Mouse (Mus musculus) central nervous system, embryonic 14 days (tissue): Measurements from ENCODE around the gene Ly6g6e. TPM values are rescaled to one million over a fixed set of nuclear protein-coding genes. Genes with fewer than 3 reads are reported as not detected.

Experiments
- polyA plus RNA-seq: library from polyadenylated mRNA; depleted of rRNA; stranded (reverse); fragments of >200 nt; gene quantifications from 2 replicates; pipeline ENCODE4 v1.2.3, GENCODE M21; 2012; rRNA removed

Ly6g6e gene
- 3.0 and 7.1 TPM in 2 replicates for polyA plus RNA-seq

DNA sequence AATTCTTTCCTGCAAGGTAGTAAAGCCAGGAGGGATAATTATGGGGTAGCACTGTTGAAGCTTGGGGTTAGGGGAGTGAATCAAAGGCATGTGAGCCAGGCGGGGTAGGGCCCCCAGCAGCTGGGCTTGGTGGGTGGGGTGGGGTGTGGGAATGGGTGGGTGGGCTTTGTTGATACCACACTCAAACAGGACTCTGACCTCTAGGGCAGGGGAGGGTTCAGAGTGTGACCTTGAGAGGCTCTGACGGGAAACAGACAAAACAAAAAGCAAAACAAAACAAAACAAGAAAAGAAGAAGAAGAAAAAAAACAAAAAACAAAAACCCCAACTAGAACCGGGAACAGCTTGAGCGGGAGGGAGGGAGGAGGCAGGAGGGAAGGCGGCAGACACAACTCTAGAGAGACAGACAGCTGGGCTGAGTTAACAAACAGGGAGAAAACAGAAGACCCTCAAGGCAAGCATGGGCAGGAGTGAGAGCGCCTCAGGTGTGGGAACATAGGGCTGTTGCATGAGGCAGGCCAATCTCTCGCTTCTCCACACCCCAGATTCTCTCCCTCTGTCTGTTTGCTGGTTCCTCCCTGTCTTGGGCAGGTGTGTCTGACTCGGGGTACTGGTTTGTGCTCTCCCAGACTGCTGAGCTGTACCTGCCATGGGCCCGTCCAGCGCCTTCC is at the start of gene Ly6g6e:
Ly6g6e (plus strand) TSS at position 396 of the 670 bp plus-strand sequence.

DNA sequence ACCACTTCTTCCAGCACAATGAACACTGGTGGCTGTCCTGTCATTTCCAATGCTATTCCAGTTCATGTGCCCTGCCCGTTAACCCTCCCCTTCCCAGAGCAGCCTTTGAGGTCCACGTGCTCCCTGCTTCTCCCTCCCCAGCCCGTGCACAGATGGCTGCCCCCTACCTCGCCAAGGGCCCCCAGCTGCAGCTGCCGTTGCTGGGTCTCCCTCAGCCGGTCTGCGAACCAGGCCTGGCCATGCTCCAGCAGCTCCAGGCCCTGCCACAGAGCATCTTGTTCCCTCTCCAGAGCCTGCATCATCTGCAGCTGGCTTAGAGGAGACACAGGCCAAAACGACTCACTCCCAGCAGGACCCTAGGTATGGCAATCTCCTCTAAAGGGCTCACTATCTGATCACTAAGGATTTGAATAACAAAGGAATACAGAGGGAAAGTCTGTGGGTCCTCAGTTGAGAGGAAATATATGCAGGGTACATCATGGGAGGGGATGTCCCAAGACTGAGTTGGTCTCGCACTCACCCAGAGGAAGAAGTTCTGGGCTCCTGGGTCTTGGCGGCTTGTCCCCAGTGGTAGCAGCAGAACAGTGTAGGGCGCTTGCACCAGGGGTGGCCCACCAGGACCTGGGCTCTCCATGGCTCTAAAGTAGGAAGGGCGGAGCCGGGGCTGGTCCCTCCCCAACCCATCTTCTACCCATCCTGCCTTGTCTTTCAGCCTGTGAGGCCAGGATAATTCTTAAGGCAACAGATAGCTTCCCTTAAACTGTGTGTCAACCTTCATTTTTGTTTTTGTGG is 49.2 kb upstream of the Ly6g6e start, which contains the start of gene Sapcd1:
Sapcd1 (minus strand) TSS at position 740 of the 792 bp plus-strand sequence.

DNA sequence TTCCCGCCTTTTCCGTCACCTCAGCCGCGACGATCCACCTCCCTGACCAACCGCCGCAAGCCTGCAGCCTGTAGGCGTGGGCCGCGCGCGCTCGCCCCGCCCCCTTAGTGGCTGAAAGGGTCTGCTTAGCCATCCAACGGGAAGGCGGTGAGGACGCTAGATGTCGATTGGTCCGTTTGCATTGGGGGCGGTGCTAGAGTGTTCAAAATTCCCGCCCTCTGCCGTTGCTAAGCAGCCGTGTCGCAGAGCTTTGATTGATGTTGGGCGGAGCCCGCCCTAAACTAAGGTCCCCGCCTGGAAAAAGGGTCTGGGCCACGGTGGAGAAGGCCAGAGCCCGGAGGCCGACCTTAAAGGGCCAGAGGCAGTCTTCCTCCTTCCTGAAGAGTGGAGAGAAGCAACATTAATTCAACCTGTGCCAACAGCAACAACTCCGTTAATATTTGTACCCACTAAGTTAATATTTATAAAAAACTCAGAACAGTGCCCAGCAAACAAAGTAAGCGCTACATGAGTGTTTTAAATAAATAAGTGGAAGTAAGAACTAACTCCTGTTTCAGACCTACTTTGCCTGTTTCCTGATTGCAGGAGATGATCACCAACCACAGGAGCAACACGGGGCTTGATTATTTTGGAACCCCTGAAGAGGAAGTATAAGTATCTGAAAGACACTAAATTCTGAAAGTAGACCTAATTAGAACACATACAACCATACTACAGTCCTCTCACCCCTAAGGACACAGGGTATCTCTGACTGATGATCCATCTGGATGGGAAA is 29.8 kb upstream of the Ly6g6e start, which contains the start of gene Msh5:
Msh5 (minus strand) TSS at position 65 of the 775 bp plus-strand sequence.

DNA sequence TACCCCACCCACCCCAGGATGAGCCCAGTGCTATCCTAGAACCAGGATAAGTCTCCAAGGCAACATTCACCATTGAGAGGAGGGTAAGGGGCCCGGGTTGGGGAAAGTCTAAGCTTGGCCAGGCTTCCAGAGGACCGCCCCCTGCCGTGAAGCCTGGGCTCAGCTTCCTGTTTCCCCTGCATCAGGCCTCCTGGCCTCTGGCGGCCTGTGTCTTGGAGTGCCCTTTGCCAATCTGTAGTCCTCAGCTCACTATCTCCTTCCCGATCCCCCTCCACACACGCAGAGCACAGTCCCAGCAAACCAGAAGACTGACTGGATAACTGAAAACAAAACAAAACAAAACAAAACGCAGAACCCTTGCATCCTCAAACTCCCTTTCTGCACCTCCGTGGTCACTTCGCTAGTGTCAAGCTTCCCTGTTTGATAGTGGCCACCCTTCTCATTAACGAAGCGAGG is 27.1 kb upstream of the Ly6g6e start, which contains the start of gene Clic1:
Clic1 (plus strand) TSS at position 406 of the 456 bp plus-strand sequence.

GRCm38 (mm10) chr17:35058911-35059892 is 17.5 kb upstream of the Ly6g6e start, which contains the start of gene Ddah2:
TSS of gene Ddah2 (plus strand) at chr17:35059035.

GRCm38 (mm10) chr17:35064951-35065947 is 11.5 kb upstream of the Ly6g6e start, which contains the start of gene Ly6g6c:
TSS of gene Ly6g6c (plus strand) at chr17:35065388.

DNA sequence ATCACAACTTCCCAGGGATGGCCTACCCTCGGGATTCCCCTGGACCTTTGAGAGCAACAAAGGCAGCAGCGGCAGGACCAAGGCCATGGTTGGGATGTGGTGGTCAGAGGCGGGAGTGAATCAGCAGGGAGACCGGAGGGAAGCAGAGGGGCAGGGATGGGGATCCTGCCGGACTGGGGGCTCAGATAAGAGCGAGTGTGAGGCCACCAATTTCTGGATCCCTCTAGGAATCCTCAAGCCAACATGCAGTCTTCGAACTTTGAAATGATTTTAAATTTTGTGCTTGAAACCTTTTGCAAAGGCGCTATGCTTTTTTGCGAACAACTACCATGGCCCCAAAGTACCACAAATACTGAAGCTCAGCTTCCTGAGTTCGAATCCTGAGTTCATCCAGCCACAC is 10.6 kb upstream of the Ly6g6e start, which contains the start of gene Mpig6b:
Mpig6b (minus strand) TSS at position 101 of the 400 bp plus-strand sequence.

DNA sequence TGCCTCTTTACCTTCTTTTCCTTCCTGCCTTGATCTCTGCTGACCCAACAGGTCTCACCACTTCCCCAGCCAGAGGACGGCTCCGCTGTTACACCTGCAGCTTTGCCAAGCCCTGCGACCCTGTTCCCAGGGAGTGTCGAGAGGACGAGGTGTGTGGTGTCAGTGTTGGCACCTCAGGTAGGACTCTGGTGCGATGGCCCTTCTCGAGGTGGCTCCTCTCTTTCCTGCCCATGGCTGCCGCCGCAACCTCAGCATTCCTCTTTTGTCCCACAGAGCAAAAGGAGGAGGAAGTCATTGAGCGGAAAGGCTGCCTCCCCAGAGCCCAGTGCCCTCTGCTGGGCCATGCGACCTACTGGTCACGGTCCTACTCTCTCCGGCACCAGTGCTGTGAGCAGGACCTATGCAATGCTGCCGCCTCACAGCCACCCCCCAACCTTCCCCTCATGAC is 1.1 kb downstream of the Ly6g6e start, which contains the start of gene Ly6g6d:
Ly6g6d (minus strand) TSS at position 280 of the 448 bp plus-strand sequence.

GRCm38 (mm10) chr17:35085208-35085865 is 8.6 kb downstream of the Ly6g6e start, which contains the start of gene Ly6g6f:
TSS of gene Ly6g6f (minus strand) at chr17:35085610.

GRCm38 (mm10) chr17:35088825-35089644 is 12.3 kb downstream of the Ly6g6e start, which contains the start of gene Abhd16a:
TSS of gene Abhd16a (plus strand) at chr17:35089263.

DNA sequence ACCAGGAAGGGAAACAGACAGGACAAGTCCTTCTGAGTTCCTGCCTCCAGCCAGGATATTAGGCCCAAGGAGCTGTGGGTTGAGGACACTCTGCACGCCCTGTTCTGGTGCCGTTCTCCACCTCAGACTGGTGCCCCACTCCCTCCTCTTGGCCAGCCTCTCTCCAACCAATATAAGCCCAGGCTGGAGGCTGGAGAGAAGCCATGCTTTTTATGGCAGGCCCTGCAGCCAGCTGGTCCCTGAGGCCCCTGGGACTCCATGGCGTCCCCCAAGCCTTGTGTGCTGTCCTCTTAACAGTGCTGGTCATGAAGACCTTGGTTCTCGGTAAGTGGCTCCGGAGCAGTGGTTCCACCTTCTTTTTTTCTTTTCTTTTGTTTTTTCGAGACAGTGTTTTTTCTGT is 31.4 kb downstream of the Ly6g6e start, which contains the start of gene Ly6g5c:
Ly6g5c (plus strand) TSS at position 183 of the 400 bp plus-strand sequence.

DNA sequence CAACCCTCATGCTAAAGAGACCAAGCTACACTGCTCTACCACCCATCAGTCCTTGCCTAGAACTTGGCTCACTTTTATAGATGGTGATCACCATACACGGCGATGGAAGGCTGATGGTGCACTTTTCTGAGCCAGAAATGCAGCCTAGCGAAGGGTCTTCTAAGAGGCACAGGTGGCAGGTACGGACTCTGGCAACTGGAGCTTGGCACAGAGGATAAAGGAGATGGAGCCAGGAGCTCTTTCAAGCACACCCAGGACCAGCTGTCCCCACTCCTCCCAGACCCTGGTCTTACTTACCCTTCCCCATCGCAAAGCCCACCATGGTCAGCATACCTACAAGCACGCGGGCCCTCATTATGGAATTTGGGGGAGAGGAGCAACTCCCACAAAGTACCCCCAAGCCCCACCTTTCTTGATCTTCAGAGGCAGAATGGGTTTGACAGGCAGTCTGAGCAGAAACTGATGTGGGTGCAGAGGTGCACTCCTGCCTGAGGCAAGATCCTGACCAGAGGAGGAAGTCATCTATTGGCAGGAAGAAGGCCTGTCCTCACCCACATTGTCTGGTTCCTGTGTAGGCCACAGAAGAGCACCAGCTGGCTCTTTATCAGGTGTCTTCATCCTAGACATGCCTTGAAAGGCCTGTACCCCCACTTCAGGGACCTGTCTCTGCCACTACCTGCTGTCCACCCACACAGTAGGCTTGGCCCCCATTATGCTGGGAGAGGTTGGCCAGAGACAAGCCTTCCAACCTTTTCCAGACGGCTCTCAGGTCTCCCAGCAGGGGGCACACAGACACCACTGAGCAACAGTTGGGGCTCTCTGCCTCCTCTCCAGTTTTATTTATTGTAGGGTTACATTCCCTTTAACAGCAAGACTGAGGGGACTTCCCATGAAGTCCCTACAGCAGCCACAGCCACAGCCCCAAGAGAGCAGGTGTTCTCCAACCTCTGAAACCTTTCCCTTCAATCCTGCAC is 38.6 kb downstream of the Ly6g6e start, which contains the start of gene Ly6g5b:
Ly6g5b (minus strand) TSS at position 383 of the 974 bp plus-strand sequence.

GRCm38 (mm10) chr17:35121143-35121799 is 44.6 kb downstream of the Ly6g6e start, which contains the start of gene Gpank1:
TSS of gene Gpank1 (plus strand) at chr17:35121455.

DNA sequence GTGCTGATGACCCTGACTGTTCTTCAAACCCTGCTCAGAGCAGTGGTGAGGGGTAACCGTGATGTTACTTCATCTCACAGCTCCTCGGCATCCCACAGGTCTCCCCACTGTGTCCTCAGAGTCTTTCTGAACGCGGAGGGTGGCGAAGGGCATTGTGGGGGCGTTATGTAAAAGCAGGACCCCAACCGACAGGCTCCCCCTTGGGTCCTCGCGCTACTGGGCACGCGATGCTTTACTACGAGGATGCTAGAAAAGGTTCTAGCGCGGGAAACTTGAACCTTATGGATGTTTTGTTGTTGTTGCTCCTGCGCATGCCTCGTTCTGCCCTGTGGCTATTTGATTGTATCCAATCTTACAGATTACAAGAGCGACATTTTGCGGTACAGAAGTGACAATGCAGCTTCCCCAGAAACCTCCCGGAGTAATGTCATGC is 45.2 kb downstream of the Ly6g6e start, which contains the start of gene Csnk2b:
Csnk2b (minus strand) TSS at position 183 of the 433 bp plus-strand sequence.

DNA sequence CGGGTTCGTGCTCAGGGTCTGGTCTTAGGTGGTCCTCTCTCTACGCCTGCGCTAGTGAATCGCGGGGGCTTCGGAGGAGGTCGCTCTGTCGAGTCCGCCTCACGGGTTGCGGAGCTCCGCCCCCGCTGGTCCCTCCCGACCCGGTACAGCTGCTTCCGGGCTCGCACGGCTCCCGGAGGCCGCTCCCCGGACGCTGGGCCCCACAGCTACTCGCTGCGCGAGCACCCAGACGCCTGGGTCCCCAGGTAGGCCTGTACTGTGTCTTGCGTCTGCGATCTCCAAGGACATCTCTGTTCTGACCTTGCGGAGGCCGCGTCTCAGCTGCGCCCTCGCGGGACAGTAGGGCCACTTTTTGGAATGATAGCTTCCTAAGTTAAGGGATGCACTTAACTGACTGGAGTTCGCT is 49.5 kb downstream of the Ly6g6e start, which contains the start of gene D17H6S53E:
D17H6S53E (plus strand) TSS at position 168 of the 406 bp plus-strand sequence.

